Mouse (Mus musculus) retina, embryonic 14.5 days (tissue): ENCODE data around the gene Cd2bp2.

ENCODE experiments used
- DNase-seq: peaks from one replicate; pipeline ENCODE4 v3.0.0-alpha.2; 2015; ENCODE audit warnings: low spot score

Cd2bp2 gene

DNA sequence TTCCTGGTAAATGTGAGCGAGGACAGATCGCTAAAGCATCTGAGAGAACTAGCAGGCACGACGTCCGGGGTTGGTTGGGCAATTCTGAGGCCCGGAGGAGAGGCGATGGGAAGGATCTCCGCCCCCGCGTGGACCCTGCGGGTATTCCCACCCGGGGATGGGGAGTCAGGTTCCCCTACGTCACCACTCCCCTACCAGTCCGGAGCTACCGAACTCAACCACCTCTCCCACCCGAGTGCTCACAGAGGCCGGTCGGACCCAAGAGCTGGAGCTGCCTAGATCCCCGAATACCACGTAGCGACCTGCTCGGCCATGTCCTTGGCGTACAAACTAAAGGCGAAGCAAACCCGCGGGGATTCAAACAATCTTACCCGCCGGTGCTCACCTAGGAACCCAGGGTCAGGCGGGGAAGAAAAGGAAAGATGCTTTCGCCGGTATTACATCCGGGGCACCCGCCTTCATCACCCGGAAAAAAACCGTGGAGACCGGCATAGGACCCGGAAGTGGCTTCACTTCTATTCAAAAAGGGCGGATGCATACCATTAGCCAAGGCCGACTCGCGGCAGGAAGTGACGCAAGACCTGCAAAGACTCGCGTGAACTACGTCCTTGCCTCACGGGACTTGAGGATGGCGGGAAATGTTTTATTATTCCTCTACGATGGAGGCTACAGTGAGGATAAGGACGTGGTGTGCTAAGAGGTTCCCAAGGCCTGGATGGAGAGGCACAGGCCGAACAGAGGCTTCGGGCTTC lies at the start of gene Cd2bp2:
Cd2bp2 (minus strand) TSS at position 507 of the 752 bp plus-strand sequence.
- DNase-seq = peak; percentile 98

DNA sequence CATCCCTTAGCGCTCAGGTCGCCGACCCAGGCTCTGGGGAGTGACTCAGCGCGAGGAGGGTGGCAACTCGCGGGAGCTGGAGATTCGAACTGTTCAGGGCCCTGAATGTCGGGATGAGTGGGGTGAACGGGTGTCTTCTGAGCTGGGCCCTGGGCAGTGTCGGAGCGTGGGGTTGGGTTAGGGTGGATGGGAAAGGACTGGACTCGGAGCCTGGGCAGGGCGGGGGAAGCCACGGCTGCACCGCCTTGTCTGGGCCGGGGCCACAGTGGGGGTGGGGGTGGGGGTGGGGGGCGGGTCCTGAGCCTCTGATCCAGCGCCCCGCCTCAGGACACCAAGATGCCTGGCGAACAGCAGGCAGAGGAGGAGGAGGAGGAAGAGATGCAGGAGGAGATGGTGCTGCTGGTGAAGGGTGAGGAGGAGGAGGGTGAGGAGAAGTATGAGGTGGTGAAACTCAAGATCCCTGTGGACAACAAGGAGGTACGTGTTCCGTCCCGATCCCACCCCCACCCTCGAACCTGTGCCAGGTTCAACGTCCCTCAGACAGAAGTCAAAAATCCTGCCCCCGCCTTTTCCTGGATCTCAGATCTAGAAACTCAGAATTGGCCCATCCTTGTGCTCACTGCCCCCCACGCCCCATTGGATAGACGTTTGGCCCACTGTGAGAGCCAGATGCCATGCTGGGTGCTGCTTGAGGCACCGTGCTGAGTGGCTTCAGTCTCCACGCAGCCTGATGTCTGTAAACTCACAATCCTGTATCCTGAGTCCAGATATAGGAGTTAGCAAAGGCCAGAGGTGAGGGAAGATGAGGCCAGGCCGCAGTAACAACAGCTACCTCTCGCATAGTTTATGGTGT lies 49.0 kb upstream of the Cd2bp2 start:
- no peak for DNase-seq

DNA sequence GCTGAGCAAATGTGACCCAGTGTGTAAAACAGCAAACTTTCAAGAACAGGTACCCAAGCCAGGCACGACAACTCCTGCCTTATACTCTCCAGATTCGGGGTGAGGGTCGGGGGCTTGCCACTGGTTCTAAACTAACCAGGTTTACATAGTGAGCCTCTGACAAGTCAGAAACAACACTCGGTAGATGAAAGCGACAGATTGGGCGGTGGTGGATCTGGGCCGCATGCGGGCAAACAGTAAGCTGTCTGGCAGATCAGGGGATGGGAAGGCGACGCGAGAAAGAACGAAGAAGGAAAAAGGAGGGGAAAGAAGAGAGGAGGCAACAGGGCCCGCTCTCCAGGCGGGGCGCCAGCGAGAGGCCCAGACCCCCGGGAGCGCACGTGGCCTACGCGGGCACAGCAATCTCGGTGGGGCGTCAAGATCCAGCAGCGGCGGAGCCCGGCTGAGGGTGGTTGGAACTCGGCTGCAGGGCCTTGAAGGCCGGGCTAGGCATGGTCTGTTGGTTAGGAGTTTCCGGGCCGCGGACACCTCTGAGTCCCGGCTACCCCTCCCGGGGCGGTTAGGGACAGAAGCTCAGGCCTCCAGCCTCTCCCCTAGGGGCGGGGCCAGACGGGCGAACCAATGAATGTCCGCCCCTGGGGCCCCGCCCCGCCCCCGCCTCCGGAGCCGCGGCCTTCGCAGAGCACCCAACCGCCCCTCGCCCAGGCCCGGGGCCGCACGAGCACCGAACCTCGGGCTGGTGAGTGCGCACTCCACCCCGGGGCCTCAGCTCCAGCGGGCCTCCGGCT lies 48.2 kb upstream of the Cd2bp2 start, which contains the start of gene Zfp771:
Zfp771 (plus strand) TSS at position 405 of the 788 bp plus-strand sequence.
- DNase-seq = peak; percentile 96

DNA sequence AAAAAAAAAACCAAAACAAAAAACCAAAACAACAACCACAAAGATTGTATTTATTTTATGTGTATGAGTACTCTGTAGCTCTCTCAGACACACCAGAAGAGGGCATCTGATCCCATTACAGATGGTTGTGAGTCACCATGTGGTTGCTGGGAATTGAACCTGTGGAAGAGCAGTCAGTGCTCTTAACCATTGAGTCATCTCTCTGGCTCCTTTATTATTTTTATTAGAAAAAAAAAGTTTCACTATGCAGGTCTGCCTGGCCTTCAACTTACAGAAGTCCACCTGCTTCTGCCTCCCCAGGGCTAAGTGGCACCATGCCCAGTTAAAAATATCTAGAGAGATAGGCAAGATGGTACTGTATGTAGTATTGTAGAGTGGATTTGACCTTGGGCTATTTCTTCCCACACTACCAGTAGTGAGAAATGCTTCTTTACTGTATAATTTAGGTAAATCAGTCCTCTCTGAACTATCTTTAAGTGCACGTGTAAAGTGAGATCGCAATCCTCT lies 47.6 kb upstream of the Cd2bp2 start:
- DNase-seq = no peak

DNA sequence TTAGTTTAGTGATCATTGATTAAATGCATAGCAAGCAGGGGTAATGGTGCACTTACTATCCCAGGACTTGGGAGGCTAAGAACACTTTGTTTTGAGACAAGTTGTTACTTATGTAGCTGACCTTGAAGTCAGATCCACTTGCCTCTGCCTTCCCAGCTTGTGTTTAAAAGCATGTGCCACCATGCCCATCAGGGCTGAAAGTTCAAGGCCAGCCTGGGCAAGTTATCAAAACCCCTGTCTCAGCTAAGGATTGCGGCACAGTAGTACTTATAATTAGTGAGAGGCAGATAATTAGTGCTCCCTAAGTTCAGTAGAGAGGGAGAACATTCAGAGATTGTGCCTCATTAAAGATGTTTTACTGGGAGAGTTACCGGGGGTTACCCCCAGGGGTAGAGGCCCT lies 38.9 kb upstream of the Cd2bp2 start:
- no peak for DNase-seq

DNA sequence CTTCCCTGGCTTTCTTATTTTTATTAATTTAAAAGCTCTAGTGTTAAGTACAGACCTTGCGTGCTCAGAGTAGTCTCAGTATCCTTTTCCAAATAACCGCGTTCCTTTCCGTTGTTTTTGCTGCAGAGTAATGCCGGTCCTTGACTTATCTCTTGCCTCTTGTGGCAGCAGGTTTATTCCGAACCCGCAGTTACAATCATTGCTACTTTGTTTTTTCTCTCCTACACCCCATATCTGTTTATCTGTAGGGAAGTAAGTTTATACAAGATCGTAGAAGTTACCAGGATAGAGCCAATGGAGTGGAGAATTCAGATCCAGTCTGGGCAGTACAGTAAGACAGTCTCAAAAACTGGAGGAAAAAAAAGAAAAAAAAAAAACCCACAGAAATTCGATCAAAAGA lies 37.9 kb upstream of the Cd2bp2 start:
- no peak for DNase-seq

DNA sequence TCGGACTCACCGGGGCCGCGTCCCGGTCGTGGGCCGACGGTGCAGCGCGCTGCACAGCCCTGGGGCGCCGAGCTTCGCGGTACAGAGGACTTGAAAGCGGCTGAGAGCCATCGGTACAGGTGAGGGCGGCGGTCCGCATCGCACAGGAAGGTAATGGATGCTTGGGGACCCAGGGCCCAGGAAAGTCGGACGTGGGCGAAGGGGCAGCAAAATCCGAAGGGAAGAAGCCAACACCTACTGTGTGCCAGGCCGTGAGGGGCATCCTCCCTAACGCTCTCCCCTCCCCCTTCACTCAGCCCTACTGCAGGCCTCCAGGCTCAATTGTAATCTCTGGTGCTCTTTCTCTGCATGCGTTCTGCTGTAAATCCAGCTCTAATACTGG lies 37.5 kb upstream of the Cd2bp2 start:
- DNase-seq = peak; percentile 55

DNA sequence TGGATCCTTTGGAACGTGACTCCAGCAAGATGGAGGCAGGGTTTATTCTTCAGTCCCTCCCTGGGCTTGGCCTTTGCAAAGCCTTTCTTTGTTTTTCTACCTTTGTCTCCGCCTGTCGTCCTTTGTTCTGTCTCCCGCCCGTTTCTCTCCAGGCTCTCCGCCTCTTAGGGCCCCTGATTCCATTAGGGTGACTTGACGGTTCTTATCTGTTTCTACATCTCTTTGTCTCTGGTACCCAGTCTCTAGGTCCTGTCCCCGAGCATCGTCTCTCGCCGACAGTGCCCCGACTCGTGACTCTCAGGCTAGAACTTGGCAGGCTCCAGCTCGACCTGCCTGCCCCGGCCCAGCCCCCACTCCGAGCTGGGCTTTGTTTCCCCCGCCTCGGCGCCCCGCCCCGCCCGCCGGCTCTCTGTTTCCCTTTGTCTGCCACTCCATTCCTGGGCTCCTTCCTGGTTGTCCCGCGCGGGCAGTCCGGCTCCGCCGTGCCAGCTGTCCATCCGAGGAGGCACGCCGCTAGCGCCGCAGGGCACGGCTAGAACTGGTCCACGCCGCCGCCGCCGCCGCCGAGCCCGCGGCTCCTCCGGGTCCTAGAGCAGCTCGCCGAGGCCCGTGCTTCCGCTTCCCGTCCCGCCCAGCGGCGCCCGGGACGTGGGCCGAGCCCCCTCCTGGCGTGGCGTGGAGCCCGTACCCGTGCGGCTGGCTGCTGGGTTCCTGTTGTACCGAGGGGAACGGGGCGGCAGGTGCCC lies 36.9 kb upstream of the Cd2bp2 start, which contains the start of the genes Zfp553 and Sept1:
Zfp553 (plus strand) TSS at position 440 of the 746 bp plus-strand sequence.
Sept1 (minus strand) TSS at position 509 of the 746 bp plus-strand sequence.
- peak; percentile 92 for DNase-seq

DNA sequence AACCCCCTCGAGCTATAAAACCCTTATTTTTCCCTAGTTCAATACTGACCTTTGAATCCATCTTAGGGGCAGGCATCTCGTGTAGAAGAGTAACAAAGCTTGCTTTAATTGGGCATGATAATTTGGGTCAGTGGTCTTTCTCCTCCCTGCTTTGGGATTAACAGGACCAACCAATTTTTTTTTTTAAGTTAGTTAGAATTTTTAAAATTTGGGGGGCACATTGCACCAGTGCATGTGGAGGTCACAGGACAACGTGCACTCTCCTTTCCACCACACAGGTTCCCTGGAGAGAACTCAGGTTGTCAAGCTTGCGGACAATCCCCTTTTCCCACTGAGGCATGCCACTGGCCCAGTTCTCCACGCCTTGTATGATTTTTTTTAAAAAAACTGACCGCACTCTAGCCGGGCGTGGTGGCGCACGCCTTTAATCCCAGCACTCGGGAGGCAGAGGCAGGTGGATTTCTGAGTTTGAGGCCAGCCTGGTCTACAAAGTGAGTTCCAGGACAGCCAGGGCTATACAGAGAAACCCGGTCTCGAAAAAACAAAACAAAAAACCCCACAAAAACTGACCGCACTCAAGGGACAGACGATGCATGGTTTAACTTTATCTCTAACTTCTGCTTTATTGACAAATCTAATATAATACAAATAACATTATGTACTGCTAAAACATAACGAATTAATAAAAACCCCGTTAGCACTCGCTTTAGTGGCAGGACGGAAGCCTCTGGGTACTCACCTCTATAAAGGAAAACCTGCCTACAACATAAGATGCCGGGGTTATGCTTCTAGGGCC lies 36.2 kb upstream of the Cd2bp2 start:
- no peak for DNase-seq

DNA sequence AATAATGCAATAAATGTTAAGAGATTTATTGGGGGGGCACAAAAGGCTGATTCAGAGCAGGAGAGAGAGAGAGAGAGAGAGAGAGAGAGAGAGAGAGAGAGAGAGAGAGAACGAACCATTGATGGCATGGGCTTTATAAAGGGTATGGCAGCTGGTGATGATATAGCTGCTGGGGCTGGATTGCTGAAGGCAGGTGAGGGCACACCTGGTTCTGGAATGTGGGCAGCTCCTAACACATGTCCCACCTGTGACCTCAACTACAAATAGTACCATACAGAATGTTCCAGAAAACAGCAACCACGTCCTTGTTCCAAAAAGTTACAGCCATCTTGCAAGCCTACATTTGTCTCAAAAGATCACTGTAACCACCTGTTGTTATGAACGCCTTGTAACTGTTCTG lies 35.5 kb upstream of the Cd2bp2 start:
- DNase-seq = no peak

DNA sequence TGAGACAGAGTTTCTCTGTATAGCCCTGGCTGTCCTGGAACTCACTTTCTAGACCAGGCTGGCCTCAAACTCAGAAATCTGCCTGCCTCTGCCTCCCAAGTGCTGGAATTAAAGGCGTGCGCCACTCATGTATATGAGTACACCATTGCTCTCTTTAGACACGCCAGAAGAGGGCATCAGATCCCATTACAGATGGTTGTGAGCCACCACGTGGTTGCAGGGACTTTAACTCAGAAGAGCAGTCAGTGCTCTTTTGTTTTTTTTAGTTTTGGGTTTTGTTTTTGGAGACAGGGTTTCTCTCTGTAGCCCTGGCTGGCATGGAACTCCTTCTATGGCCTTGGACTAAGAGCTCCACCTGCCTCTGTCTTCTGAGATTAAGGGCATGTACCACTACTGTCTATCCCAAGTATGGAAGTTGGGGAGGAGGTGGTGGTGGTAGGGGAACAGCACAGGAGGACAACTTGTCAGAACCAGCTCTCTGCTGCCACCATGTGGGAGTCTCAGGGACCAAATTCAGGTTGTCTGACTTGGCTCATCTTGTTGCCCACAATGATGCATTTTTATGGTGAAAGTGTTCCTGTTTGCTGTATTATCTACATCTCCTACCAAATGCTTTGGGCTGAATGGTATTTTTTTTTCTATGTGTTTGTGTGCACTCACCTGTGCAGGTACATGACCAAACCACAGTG lies 32.9 kb upstream of the Cd2bp2 start:
- DNase-seq = peak; percentile 88

DNA sequence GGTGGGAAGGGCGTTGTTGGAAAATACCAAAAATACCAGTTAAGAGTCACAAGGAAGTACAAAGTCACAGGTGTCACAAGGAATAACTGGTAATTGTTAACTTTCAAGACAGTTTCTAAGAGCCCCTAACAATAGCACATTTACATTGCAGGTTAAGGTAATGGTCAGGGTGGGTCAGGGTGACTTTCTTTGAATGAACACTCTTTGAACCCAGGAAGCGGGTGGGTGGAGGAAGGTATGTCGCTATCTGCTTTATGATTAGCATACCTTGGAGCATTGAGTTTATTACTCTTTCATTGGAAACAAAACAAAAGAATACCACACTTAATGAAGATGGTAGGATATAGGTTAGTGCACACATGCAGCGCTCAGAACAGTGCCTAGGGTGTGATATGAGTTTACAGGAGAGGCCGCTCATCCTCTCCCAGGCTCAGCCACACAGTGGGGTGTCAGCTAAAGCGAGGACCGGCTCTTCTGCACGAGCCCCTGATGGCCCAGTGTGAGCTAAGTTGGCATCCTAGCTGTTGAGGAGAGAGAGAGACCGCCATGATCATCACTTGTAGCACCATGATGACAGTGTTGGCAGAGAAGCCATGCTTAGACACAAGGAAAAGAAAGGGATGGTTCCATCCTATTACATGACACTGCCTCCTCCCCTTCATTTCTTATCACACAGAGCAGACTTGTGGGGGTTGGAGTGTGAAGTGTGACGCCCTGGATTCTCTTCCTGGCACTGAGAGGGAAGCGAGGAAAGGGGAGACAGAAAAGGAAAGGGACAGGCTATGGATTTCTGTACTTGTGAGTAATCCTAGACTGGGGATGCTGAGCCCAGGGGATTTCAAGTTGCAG lies 29.5 kb upstream of the Cd2bp2 start:
- DNase-seq = no peak

DNA sequence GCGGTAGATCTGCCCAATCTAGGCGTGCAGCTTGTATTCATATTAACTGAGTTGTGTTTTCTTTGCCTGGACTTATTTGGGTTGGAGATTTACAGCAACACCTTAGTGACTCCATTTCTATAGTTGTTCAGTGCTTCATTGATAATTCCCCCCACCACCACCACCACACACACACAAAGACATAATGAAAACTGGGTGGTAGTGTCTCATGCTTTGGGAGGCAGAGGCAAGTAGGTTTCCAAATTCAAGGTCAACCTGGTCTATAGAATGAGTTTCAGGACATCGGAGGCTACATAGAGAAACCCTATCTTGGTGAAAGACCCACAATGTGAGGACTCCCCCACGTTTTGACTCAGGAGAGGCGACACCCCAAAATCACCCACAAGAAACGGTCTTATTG lies 28.8 kb upstream of the Cd2bp2 start:
- no peak for DNase-seq

DNA sequence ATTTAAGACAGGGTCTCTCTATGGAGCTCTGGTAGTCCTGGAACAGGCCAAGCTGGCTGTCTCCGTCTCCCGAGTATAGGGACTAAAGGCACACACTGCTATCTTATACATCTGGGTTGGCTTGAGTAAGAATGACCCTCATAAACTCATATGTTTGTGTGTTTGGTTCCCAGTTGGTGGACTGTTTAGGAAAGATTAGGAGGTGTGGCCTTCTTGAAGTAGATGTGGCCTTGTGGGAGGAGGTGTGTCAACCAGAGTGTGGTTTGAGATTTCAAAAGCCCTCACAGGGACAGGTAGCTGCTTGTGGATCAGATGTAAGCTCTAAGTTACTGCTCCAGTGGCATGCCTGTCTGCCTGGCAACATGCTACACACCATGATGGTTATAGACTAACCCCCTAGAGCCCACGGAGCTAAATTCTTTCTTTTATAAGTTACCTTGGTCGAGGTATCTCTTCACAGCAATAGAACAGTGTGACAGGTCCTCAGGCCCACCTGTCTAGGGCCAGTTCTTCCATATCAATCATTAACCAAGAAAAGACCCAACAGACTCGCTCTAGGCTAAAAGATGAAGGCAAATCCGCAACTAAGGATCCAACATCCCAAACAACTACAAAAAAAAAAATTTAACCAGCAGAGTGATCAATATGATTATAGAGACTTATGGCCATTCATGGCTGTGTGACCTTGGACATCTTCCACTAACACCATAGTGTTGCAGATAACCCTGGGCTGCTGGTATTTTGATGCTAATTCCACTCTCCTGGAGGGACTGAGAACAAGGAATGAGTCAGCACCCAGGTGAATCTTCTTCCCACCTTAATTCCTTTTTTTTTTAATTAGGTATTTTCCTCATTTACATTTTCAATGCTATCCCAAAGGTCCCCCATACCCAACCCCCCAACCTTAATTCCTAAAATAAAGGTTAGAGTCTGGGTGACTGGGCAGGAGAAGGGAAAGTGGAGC lies 27.9 kb upstream of the Cd2bp2 start:
- DNase-seq = no peak

DNA sequence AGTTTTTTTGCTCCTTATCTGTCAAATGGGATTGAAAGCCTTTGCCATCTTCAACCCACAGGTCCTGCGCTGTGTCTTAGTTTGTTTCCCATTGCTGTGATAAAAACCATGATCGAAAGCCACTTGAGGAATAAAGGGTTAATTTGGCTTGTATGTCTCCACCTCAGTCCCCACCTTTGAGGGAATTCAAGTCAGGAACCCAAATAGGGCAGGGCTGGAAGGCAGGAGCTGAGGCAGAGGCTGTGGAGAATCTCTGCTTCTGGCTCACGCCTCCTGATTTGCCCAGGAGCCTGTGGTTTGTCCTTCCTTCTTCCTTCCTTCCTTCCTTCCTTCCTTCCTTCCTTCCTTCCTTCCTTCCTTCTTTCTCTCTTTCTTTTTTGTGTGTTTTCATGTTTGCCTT lies 27.3 kb upstream of the Cd2bp2 start:
- DNase-seq = no peak

DNA sequence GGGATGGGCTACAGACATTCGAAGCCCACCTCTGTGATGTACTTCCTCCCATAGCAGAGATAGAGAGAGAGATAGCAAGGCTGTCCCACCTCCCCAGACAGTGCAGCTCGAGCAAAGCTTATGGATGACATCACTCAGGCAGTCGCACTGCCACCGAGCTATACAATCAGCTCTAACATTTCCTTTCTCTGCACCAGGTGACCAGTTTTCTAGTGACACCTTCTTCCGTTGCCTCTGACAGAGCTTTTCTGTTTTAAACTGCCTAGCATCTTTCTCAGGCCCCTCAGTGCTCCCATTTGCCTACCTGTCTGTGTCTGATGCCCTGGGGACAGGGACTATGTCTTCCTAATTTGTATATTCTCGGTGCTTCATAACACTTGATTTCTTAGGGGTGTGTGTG lies 24.6 kb upstream of the Cd2bp2 start:
- no peak for DNase-seq

DNA sequence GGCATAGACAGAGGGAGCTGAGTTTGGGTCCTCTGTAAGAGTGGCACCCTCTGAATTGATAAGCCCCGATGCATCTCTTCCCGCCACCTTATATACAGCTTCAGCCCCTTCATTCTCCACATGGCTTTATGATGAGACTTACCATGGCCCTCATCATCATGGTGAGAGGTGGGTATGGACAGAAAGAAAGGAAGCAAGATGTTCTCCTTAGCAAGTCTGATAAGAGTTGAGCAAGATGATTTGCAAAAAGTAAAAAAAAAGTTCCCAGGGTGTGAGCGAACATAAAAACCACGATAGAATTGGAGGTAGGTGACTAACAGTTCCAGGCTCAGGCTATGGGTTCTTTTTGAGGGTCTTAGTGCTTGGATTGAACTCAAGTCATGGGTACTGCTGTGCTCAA lies 22.8 kb upstream of the Cd2bp2 start:
- DNase-seq = no peak
